Comparison of ENCODE assay signal across 31 mouse cellular contexts in genomic region chr13:19415894-19416531, GRCm38 (mm10). TPM values are rescaled to one million over a fixed set of nuclear protein-coding genes. Genes with fewer than 3 reads are reported as not detected.
A peak's percentile ranks its signal among the peaks of the same experiment; 100 is the strongest.
DNase-seq lines count a peak whose midpoint lies in the region; ATAC-seq and TF ChIP-seq lines count a peak whose summit lies in the region.
"Had no signal": no experiment of that assay in that cellular context is flagged by ENCODE, and none has a peak within 500 bp of the region (broad histone marks: within the 10 kb centered on the region; RNA-seq: fewer than 3 reads in every experiment).

No protein-coding gene starts in this region.

- DNase-seq in A20 (ENCODE audit: low read depth, low spot score) (peak; percentile 91), CH12.LX (ENCODE audit: extremely low read depth) (peak; percentile 85)
- DNase-seq in spleen, postnatal 36 days (ENCODE audit: low spot score in 2 of 2) = peak; percentile 56 to 63
- DNase-seq in cerebellum, adult 9-10 months = no peak
- no peak for DNase-seq in cerebellum, adult 2 months
- DNase-seq in embryo, embryonic 11 days = no peak
- DNase-seq: adrenal gland, adult 8-10 months; cerebellum, postnatal 10 days; forebrain, postnatal 0 days; gastrocnemius, postnatal 25 days; heart, postnatal 4 days; kidney, adult 8-10 months; layer of hippocampus, adult 9-11 months; lung, embryonic 14.5 days; lung, postnatal 14 days; midbrain, embryonic 14.5 days; thymus, adult 18-20 months; thymus, postnatal 25 days had no signal

- ATAC-seq in megakaryocyte, adult 5-6 weeks (ENCODE audit: poor library complexity, severe bottlenecking) = peak; percentile 86
- ATAC-seq: forebrain, postnatal 0 days; intestine, embryonic 16.5 days had no signal

- H3K36me3 ChIP-seq in CH12.LX (replicated peaks in 1 of 2; ENCODE audit: control insufficient read depth in 1 of 2, insufficient read depth in 1 of 2, low read length in 1 of 2) = no peaks in the 10 kb centered on the region
- H3K36me3 ChIP-seq: embryonic facial prominence, embryonic 10.5 days; embryonic facial prominence, embryonic 15.5 days; forebrain, embryonic 12.5 days; G1E; hindbrain, embryonic 13.5 days; limb, embryonic 10.5 days; limb, embryonic 15.5 days; neural tube, embryonic 15.5 days had no signal

- no peak for TF ChIP-seq RAD21 in CH12.LX (IDR thresholded peaks at IDR 0.05; ENCODE audit: low read depth, low read length)

- peaks cover 21 to 55% of the 10 kb centered on the region in 2 experiments for H3K4me1 ChIP-seq in CH12.LX (ENCODE audit: control insufficient read depth in 1 of 2, insufficient read depth in 2 of 2)
- no peaks in the 10 kb centered on the region for H3K4me1 ChIP-seq in cerebellum, adult 2 months (ENCODE audit: control insufficient read depth, insufficient read depth, low read length)
- H3K4me1 ChIP-seq: embryonic facial prominence, embryonic 10.5 days; embryonic facial prominence, embryonic 15.5 days; forebrain, embryonic 12.5 days; hindbrain, embryonic 13.5 days; limb, embryonic 10.5 days; limb, embryonic 15.5 days; neural tube, embryonic 15.5 days had no signal

- no peak for TF ChIP-seq CTCF in CH12.LX (conservative IDR thresholded peaks at IDR 0.05 in 1 of 2, IDR thresholded peaks at IDR 0.05 in 1 of 2; ENCODE audit: low read depth in 2 of 2, low read length in 2 of 2)
- TF ChIP-seq CTCF in cerebellum, adult 2 months (IDR thresholded peaks at IDR 0.05; ENCODE audit: borderline replicate concordance, insufficient read depth, low read depth, low read length) = no peak

- H3K27ac ChIP-seq in CH12.LX (ENCODE audit: insufficient read depth, low read depth) = peak overlapping the region; percentile 26; the same call in 1 of the 2 replicates
- no peak overlapping the region for H3K27ac ChIP-seq in cerebellum, adult 2 months (ENCODE audit: insufficient read depth, low read length)
- H3K27ac ChIP-seq: embryonic facial prominence, embryonic 10.5 days; embryonic facial prominence, embryonic 15.5 days; forebrain, embryonic 12.5 days; hindbrain, embryonic 13.5 days; kidney, postnatal 0 days; limb, embryonic 10.5 days; limb, embryonic 15.5 days; liver, embryonic 14.5 days; neural tube, embryonic 15.5 days had no signal

- no peaks in the 10 kb centered on the region for H3K79me2 ChIP-seq in CH12.LX (replicated peaks; ENCODE audit: control insufficient read depth, extremely low read depth, insufficient read depth, poor library complexity, severe bottlenecking)

- H3K4me3 ChIP-seq in CH12.LX (replicated peaks in 1 of 3; ENCODE audit: low read depth in 2 of 3, low read length in 2 of 3, poor library complexity in 1 of 3) = no peak overlapping the region
- no peak overlapping the region for H3K4me3 ChIP-seq in cerebellum, adult 2 months (replicated peaks; ENCODE audit: insufficient read depth, low read depth, low read length)
- H3K4me3 ChIP-seq: embryonic facial prominence, embryonic 10.5 days; embryonic facial prominence, embryonic 15.5 days; forebrain, embryonic 12.5 days; hindbrain, embryonic 13.5 days; limb, embryonic 10.5 days; limb, embryonic 15.5 days; neural tube, embryonic 15.5 days had no signal

- dilution Hi-C loops in CH12.LX (cut with MboI; ENCODE audit: extremely low pct_ligation_motif_present, extremely low pct_unique_long_range_greater_than_20kb, low sequenced_read_pairs) = no loop called here

- no peaks in the 10 kb centered on the region for H3K27me3 ChIP-seq in CH12.LX (replicated peaks)
- no peaks in the 10 kb centered on the region for H3K27me3 ChIP-seq in cerebellum, adult 2 months (ENCODE audit: control insufficient read depth, insufficient read depth, low read length)
- H3K27me3 ChIP-seq: embryonic facial prominence, embryonic 15.5 days; forebrain, embryonic 12.5 days; hindbrain, embryonic 13.5 days; limb, embryonic 15.5 days; neural tube, embryonic 15.5 days had no signal

- no peak for TF ChIP-seq POLR2A in CH12.LX (IDR thresholded peaks at IDR 0.05; ENCODE audit: low read depth, low read length)
- TF ChIP-seq POLR2A in cerebellum, adult 2 months (IDR thresholded peaks at IDR 0.05; ENCODE audit: borderline replicate concordance, insufficient read depth, low read length) = no peak

- in situ Hi-C loops in CH12.LX (cut with MboI; ENCODE audit: low pct_ligation_motif_present, low pct_unique_long_range_greater_than_20kb, low sequenced_read_pairs) = no loop called here

- 73% methylated on average over 8 of the region's 8 CpGs for WGBS in cerebellum, adult 2 months

- TF ChIP-seq EP300 in CH12.LX (IDR thresholded peaks at IDR 0.05; ENCODE audit: low read length) = peak; percentile 89; the same call in 1 of the 2 replicates

- peak overlapping the region; percentile 44; the same call in 1 of the 2 replicates for H3K9ac ChIP-seq in CH12.LX (ENCODE audit: insufficient read depth, low read depth)
- H3K9ac ChIP-seq: embryonic facial prominence, embryonic 15.5 days; forebrain, embryonic 12.5 days; forebrain, postnatal 0 days; hindbrain, embryonic 13.5 days; limb, embryonic 15.5 days; liver, embryonic 14.5 days; lung, embryonic 14.5 days; neural tube, embryonic 15.5 days had no signal

- H3K4me2 ChIP-seq in CH12.LX (ENCODE audit: insufficient read depth, low read depth, poor library complexity, severe bottlenecking) = peak overlapping the region; percentile 87; the same call in 1 of the 2 replicates
- H3K4me2 ChIP-seq: embryonic facial prominence, embryonic 15.5 days; forebrain, embryonic 12.5 days; heart, embryonic 11.5 days; hindbrain, embryonic 13.5 days; limb, embryonic 15.5 days; lung, embryonic 14.5 days; neural tube, embryonic 15.5 days had no signal

- H3K9me3 ChIP-seq in CH12.LX (replicated peaks; ENCODE audit: low read length) = no peaks in the 10 kb centered on the region
- H3K9me3 ChIP-seq: embryonic facial prominence, embryonic 10.5 days; embryonic facial prominence, embryonic 15.5 days; forebrain, embryonic 12.5 days; G1E; hindbrain, embryonic 13.5 days; limb, embryonic 10.5 days; limb, embryonic 15.5 days; neural tube, embryonic 15.5 days had no signal

TF ChIP-seq in CH12.LX, 34 proteins besides CTCF, POLR2A, EP300 and RAD21 (continues in another document):
- TF ChIP-seq TCF12 (IDR thresholded peaks at IDR 0.05; ENCODE audit: low read depth, low read length) (peak; percentile 77; the same call in 1 of the 2 replicates), POLR2AphosphoS2 (IDR thresholded peaks at IDR 0.05; ENCODE audit: low read depth, low read length) (no peak), ETS1 (conservative IDR thresholded peaks at IDR 0.05; ENCODE audit: low read depth, low read length) (peak; percentile 79), ZNF384 (IDR thresholded peaks at IDR 0.05; ENCODE audit: low read depth, low read length) (no peak), CHD1 (IDR thresholded peaks at IDR 0.05; ENCODE audit: low read depth, low read length) (peak; percentile 78; the same call in 1 of the 2 replicates), TBP (conservative IDR thresholded peaks at IDR 0.05; ENCODE audit: low read depth, low read length) (0 out of 2 replicates have a peak, but pooled peaks have one; percentile 25), UBTF (IDR thresholded peaks at IDR 0.05; ENCODE audit: low read depth, low read length) (no peak), HCFC1 (IDR thresholded peaks at IDR 0.05; ENCODE audit: low read depth, low read length) (no peak; the same call in 1 of the 2 replicates), RCOR1 (conservative IDR thresholded peaks at IDR 0.05; ENCODE audit: low read depth, low read length) (peak; percentile 80), NRF1 (IDR thresholded peaks at IDR 0.05; ENCODE audit: low read depth, low read length) (no peak), ELF1 (IDR thresholded peaks at IDR 0.05; ENCODE audit: low read depth, low read length) (peak; percentile 16; the same call in 1 of the 2 replicates), JUN (IDR thresholded peaks at IDR 0.05; ENCODE audit: insufficient read depth, low read depth, low read length) (no peak), E2F4 (IDR thresholded peaks at IDR 0.05; ENCODE audit: insufficient replicate concordance, low read depth, low read length) (no peak), USF1 (IDR thresholded peaks at IDR 0.05; ENCODE audit: low read depth, low read length) (no peak), MAFK (IDR thresholded peaks at IDR 0.05; ENCODE audit: insufficient replicate concordance, low read length) (0 out of 2 replicates have a peak, but pooled peaks have one; percentile 29), ZMIZ1 (IDR thresholded peaks at IDR 0.05; ENCODE audit: low read depth, low read length) (no peak), MAZ (IDR thresholded peaks at IDR 0.05; ENCODE audit: low read depth, low read length) (peak; percentile 81), NELFE (IDR thresholded peaks at IDR 0.05; ENCODE audit: low read depth, low read length) (no peak), ZKSCAN1 (IDR thresholded peaks at IDR 0.05; ENCODE audit: borderline replicate concordance, low read depth, low read length) (no peak), JUND (conservative IDR thresholded peaks at IDR 0.05; ENCODE audit: low read depth, low read length) (no peak), MXI1 (IDR thresholded peaks at IDR 0.05; ENCODE audit: low read depth, low read length) (no peak), MYC (IDR thresholded peaks at IDR 0.05; ENCODE audit: low read depth, low read length) (peak; percentile 43; the same call in 1 of the 2 replicates), BHLHE40 (IDR thresholded peaks at IDR 0.05; ENCODE audit: low read depth, low read length) (peak; percentile 84), PAX5 (IDR thresholded peaks at IDR 0.05; ENCODE audit: low read length) (no peak), ZC3H11A (IDR thresholded peaks at IDR 0.05; ENCODE audit: low read depth, low read length) (no peak), IRF4 (IDR thresholded peaks at IDR 0.05; ENCODE audit: low read depth, low read length) (peak; percentile 97), MEF2A (IDR thresholded peaks at IDR 0.05; ENCODE audit: borderline replicate concordance, low read depth, low read length) (peak; percentile 84), MAX (IDR thresholded peaks at IDR 0.05; ENCODE audit: low read length) (0 out of 2 replicates have a peak, but pooled peaks have one; percentile 32), USF2 (conservative IDR thresholded peaks at IDR 0.05; ENCODE audit: low read depth, low read length) (no peak), KAT2A (IDR thresholded peaks at IDR 0.05; ENCODE audit: insufficient replicate concordance, low read length) (no peak), SIN3A (IDR thresholded peaks at IDR 0.05; ENCODE audit: low read length) (peak; percentile 67), GABPA (IDR thresholded peaks at IDR 0.05; ENCODE audit: insufficient replicate concordance, low read depth, low read length) (no peak)

RNA-seq across cellular contexts. Expression of gene Stard3nl, which starts 20.4 kb away (rescaled TPM):
- total RNA-seq in CH12.LX (2012; rRNA removed) (22.7 and 25.2 TPM in 2 replicates), CH12.LX (2014; rRNA removed) (35.3 and 38.1 TPM in 2 replicates)
- polyA plus RNA-seq in CH12.LX (2012; ENCODE audit: insufficient read length, low read depth) = 30.5 and 35.3 TPM in 2 replicates
- total RNA-seq in megakaryocyte, adult 5-6 weeks (2015) = 109 and 113 TPM in 2 replicates
- 65.5 and 72.3 TPM in 2 replicates for total RNA-seq in megakaryocyte, adult 5-6 weeks (2017)
- 85.8 and 86.2 TPM in 2 replicates for polyA plus RNA-seq in cerebellum, adult 2 months (2012; rRNA removed)

Comparison
In these comparisons a context has a peak if more than half of its experiments do, and no peak if none do; other contexts are left out.
1. DNase-seq: peak in A20 (single experiment), CH12.LX (single experiment) and spleen, postnatal 36 days (2 of 2); none in cerebellum, adult 9-10 months (single experiment), cerebellum, adult 2 months (0 of 2) and embryo, embryonic 11 days (single experiment).